Mouse (Mus musculus): ENCODE measurements around the gene Pgbd5.

Gene Pgbd5

DNA sequence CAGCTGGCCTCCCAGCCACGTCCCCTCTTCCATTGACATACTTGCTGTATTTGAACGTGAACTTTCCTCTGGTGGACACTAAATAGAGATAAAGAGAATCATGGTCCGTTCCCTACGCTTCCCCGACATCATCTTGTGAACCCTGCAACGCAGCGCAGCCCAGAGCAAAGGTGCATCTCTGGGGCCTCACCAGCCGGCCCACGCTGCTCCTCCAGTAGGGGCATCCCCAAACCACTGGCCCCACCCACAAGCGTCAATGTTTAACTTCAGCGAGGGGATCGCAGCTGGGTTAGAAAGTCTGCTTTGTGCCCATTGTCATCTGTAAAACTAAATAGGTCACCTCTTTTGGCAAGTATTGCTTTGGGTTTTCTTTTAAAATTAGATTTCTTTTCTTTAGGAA, 95.5 kb downstream of the Pgbd5 start:
- no peak for DNase-seq (ENCODE audit: low spot score)

DNA sequence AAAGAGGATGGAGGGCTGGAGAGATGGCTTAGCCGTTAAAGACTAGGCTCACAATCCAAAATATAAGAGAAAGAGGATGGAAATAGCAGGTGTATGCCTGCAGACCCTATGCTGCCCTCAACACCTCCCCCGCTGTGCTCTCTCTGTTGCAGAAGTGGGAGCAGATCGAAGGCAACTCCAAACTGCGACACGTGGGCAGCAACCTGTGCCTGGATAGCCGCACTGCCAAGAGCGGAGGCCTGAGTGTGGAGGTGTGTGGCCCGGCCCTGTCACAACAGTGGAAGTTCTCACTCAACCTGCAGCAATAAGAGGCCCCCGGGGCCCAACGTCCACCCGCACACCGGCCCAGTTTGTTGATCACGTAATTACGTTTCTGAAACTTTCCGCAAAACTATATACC, 96.3 kb downstream of the Pgbd5 start:
- DNase-seq (ENCODE audit: low spot score), result no peak

DNA sequence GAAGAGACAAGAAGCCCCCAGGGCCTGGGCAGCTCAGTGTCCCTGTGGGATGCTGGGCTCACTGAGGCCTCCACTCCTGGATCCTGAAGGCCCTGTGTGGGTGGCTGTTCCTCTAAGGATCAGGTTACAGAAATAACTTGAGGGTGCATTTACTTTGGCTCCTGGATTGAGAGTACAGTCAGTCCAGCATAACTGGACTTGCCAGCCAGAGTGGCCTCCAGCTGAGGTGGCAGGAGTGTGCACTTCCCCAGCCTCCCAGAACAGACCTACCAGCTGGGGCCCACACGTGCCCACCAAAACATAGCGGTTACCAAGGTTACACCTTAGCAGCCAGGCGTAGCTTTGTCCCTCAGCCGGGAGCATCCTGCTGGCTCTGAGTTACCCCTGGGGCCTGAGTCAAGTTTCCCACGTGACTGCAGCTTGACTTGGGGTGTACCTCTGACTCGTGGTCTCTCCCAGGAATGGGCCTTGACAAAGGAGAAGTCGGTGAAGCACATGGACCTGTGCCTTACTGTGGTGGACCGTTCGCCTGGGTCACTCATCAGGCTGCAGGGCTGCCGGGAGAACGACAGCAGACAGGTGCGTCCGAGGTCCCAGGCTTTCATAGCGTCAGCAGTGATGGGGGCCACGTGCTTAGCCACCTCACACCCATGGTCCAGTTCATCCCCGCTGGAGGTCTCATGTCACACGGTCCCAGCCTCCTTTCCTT, 98.9 kb downstream of the Pgbd5 start:
- no peak for DNase-seq (ENCODE audit: low spot score)

GRCm38 (mm10) chr8:124339742-124340141, 99.7 kb downstream of the Pgbd5 start:
- DNase-seq (ENCODE audit: low spot score), result no peak

- no peak for DNase-seq (ENCODE audit: low spot score)
Measured at GRCm38 (mm10) chr8:124336302-124336701, 103.2 kb downstream of the Pgbd5 start.

DNA sequence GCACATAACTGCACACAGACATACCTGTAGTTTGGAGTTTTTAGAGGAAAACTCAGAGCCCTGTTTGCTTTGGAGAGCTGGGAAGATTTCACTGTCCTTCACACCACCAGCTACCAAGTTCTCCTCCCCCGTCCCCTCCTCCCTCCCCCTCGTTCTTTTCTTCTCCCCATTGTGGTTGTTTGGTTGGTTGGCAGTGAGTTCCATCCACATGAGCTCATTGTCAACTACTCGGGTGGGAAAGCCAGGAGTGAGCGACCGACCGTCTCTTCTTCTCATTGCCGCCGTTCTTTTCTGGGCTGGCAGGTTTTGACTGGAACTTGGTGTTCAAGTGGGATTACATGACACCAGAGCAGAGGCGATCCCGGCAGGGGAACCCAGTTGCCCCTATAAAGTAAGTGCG, 107.8 kb downstream of the Pgbd5 start:
- no peak for DNase-seq (ENCODE audit: low spot score)

DNA sequence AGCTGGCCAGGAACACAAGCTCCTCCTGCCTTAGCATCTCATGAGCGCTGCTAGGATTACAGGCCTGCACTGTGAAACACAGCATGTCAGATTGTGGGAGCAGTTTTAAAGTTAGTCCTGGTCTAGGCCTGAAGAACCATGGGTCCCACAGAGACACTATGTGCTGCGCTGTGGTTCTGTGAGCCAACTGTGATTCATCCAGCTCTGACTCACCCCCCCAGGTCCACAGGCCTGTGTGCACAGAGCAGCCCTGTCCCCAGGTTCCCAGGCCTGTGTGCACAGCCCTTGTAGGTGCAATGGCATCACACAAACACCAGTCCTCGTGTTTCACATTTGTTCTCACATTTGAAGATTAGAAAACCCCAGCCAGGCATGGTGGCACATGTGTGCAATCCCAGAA, 108.4 kb downstream of the Pgbd5 start:
- no peak for DNase-seq (ENCODE audit: low spot score)

DNA sequence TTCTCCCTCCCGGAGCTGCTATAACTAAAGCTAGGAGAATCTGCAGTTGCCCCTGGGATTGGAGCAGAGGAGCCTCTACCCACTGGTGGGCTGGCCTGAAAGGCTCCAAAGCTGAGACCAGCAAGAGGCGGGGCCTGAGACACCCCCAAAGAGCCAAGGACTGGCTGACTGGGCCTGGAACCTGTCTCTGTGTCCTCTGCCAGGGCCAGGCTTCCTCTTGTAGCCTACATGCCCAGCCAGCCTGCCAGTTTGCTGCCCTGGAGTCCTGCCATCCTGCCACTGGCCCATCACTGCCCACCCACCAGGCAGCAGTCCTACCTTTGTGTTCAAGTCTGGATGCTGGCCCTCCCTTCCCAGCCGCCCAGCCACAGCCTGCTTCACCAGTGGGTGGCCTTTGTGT, 109.0 kb downstream of the Pgbd5 start:
- no peak for DNase-seq (ENCODE audit: low spot score)

GRCm38 (mm10) chr8:124329690-124330089, 109.8 kb downstream of the Pgbd5 start:
- DNase-seq (ENCODE audit: low spot score), result no peak

GRCm38 (mm10) chr8:124328259-124328658, 111.2 kb downstream of the Pgbd5 start:
- no peak for DNase-seq (ENCODE audit: low spot score)

DNA sequence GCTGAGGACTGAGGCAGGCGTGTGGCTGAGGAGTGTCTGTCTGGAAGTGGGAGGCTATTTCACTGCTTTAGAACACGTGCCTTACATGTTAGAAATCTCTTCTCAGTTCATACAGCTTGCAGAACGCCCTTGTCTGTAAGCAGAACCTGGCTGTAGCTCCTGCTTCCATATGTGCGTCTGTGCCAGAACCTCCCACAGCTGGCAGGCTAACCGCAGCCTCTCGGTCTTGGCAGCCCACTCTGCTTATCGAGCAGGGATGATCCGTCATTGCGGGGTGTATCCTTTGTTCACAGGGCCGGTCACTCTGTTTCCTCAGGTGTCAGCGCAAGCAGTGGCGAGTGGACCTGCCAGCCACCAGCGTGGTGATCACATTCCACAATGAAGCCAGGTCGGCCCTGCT, 116.1 kb downstream of the Pgbd5 start:
- no peak for DNase-seq (ENCODE audit: low spot score)

- DNase-seq (ENCODE audit: low spot score), result no peak
Measured at GRCm38 (mm10) chr8:124321227-124321840, 118.1 kb downstream of the Pgbd5 start.

GRCm38 (mm10) chr8:124319316-124319652, 120.2 kb downstream of the Pgbd5 start:
- no peak for DNase-seq (ENCODE audit: low spot score)

All from spleen, adult 12 weeks (tissue).